Mouse (Mus musculus) kidney, adult 2 months (tissue): ENCODE results near the gene Kit. TPM values are rescaled to one million over a fixed set of nuclear protein-coding genes. Genes with fewer than 3 reads are reported as not detected.

Experiments used
- DNase-seq: peaks from one replicate; pipeline ENCODE4 v3.0.0; 2021
- H3K27ac ChIP-seq: fragments of 200-500 bp; 2 replicates; pipeline ENCODE4 v1.5.1; 2012; ENCODE audit warnings: low read depth, low read length, control low read depth, inconsistent platforms; ENCODE audit not compliant: insufficient read depth
- H3K27me3 ChIP-seq: fragments of 200-500 bp; replicated peaks from 2 replicates; pipeline ENCODE4 v1.6.1; 2012; ENCODE audit warnings: mild to moderate bottlenecking, moderate library complexity, low read length, inconsistent platforms; ENCODE audit not compliant: control insufficient read depth, insufficient read depth
- H3K36me3 ChIP-seq: fragments of 200-500 bp; 2 replicates; pipeline ENCODE4 v1.6.1; 2012; ENCODE audit warnings: mild to moderate bottlenecking, moderate library complexity, low read length, inconsistent platforms; ENCODE audit not compliant: control insufficient read depth, insufficient read depth
- H3K4me1 ChIP-seq: fragments of 200-500 bp; 2 replicates; pipeline ENCODE4 v1.6.1; 2011; ENCODE audit warnings: low read length; ENCODE audit not compliant: control insufficient read depth, insufficient read depth
- H3K4me3 ChIP-seq: fragments of 200-500 bp; 2 replicates; pipeline ENCODE4 v1.5.1; 2011; ENCODE audit warnings: mild to moderate bottlenecking, low read depth, low read length, control low read depth; ENCODE audit not compliant: insufficient read depth
- CTCF ChIP-seq: fragments of 200-500 bp; conservative IDR thresholded peaks from 2 replicates; pipeline ENCODE4 v1.5.1; 2011; ENCODE audit warnings: low read depth, mild to moderate bottlenecking, control low read depth, low read length, moderate library complexity, mixed read lengths; ENCODE audit not compliant: insufficient read depth, insufficient read length
- POLR2A ChIP-seq: fragments of 200-500 bp; IDR thresholded peaks from one replicate; pipeline ENCODE4 v1.6.1; 2011; ENCODE audit warnings: low read depth, low read length, control low read depth
- WGBS: fragments of 180-500 bp; shearing (Covaris S2); methylation state at CpG from one replicate; pipeline ENCODE4 v1.1.7; 2018; 5-methylcytosine and 5-hydroxymethylcytosine counted together
- polyA plus RNA-seq: library from polyadenylated mRNA; depleted of rRNA; stranded (reverse); fragments of >200 nt; gene quantifications from 2 replicates; pipeline ENCODE4 v1.2.3, GENCODE M21; 2012

The Kit gene
- polyA plus RNA-seq, 1 experiment, result 15.6 TPM

DNA sequence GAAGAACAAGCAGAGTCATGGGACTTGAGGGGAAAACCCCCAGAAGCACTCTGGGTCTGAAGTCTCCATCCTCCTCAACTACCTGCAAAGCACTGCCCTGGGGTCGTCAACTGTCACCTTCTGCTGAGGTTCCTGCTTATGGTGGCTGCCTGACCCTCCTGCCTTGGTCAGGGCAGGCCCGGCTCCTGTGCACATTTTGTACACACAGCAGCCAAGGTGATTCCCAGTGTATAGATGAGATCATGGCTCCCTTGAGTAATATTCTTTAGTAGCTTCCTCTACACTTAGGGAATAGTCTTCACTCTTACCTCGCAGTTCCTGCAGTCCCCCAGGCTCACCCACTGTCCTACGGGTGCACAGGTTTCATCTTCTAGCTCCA lies 29.5 kb upstream of the Kit start:
- no peak for TF ChIP-seq POLR2A
- TF ChIP-seq CTCF, result no peak
- DNase-seq, result no peak
- Histone ChIP-seq H3K27ac (no peak overlapping the region), H3K4me1 (no peaks in the 10 kb centered on the region), H3K36me3 (no peaks in the 10 kb centered on the region), H3K27me3 (no peaks in the 10 kb centered on the region), H3K4me3 (no peak overlapping the region)
- 84% methylated on average over 4 of the region's 4 CpGs for WGBS

DNA sequence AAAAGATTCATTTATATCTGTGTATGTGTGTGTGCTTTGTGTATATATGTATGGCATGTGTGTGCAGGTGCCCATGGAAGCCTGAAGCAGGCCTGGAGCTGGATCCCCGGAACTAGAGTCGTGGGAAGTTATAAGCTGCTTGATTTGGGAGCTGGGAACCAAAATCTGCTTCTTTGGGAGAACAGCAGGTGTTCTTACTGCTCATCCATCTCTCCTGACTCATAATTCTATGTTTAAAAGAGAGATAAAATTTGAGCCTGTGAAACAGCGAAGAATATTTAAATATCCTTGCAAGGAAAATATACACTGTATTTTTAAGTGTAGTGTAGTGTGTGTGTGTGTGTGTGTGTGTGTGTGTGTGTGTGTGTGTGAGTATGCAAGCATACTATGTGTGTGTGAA lies 21.7 kb upstream of the Kit start:
- Histone ChIP-seq H3K4me3 (no peak overlapping the region), H3K27me3 (no peaks in the 10 kb centered on the region), H3K36me3 (no peaks in the 10 kb centered on the region), H3K4me1 (no peaks in the 10 kb centered on the region), H3K27ac (no peak overlapping the region)
- no peak for TF ChIP-seq CTCF
- no peak for TF ChIP-seq POLR2A
- no peak for DNase-seq
- 94% methylated on average over 3 of the region's 3 CpGs for WGBS

DNA sequence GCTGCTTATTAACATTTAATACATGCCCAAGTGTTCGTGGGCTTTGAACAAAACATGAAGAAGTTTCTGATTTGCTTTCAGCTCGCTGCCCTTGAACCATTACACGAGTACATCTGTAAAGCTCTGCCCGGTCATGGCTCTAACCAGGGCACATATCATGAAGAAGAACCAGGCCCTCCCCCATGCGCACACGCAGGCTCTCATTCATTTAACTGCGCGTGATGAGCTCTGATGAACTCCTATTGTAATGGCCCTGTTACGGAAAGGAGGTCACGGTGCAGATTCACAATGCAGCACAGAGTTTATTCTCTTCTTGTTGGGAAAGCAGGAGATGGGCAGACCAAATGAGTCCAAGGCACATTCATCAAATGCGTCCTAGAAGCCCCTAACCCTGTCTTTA lies 17.1 kb upstream of the Kit start:
- DNase-seq, result no peak
- Histone ChIP-seq H3K4me3 (no peak overlapping the region), H3K36me3 (no peaks in the 10 kb centered on the region), H3K4me1 (no peaks in the 10 kb centered on the region), H3K27ac (no peak overlapping the region), H3K27me3 (no peaks in the 10 kb centered on the region)
- WGBS, result 66% methylated on average over 11 of the region's 11 CpGs
- TF ChIP-seq POLR2A (no peak), CTCF (no peak)

DNA sequence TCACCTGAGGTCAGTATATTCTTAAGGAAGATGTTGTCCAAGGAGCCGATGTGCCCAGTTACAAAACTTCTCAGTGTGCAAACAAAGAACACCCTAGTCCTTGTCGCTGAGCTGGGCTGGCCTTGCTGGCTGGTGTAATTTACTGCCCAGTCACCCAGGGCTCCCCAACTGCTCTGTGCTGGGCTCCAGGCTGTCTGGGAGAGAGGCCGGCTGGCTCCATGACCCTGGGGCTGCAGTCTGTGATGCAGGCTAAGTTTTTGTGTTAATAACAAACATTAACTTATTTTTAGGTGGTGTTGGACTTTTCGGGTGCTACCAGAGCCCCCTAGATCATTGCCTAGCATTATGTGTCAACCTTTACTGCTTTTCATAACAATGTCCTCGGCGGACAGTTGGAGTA lies 15.4 kb upstream of the Kit start:
- Histone ChIP-seq H3K27ac (no peak overlapping the region), H3K4me1 (no peaks in the 10 kb centered on the region), H3K27me3 (no peaks in the 10 kb centered on the region), H3K36me3 (no peaks in the 10 kb centered on the region), H3K4me3 (no peak overlapping the region)
- WGBS, result 48% methylated on average over 6 of the region's 6 CpGs
- DNase-seq, result peak; percentile 23
- TF ChIP-seq POLR2A (no peak), CTCF (no peak)

DNA sequence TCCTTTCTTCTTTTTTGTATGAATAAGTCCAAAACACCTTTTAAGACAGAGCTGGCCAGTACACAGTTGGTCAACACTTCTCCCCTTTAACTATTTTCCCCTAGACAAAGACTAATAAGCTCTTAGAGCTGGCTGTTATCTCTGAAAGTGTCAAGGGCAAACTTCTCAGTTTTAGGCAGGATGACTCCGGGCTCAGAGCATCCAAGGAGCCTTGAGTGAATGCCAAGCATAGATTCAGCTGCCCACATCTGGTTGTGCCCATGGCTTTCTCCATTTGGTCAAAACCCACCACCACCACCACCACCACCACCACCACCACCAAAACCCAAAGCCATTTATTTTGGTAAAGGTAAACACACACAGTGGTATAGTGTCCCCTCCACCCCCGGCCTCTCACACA lies 13.5 kb upstream of the Kit start:
- TF ChIP-seq POLR2A, result no peak
- no peak for TF ChIP-seq CTCF
- H3K27ac ChIP-seq, result no peak overlapping the region
- DNase-seq, result no peak
- no peaks in the 10 kb centered on the region for H3K36me3 ChIP-seq
- no peaks in the 10 kb centered on the region for H3K27me3 ChIP-seq
- H3K4me1 ChIP-seq, result no peaks in the 10 kb centered on the region
- WGBS, result 95% methylated on average over 2 of the region's 2 CpGs
- H3K4me3 ChIP-seq, result no peak overlapping the region

DNA sequence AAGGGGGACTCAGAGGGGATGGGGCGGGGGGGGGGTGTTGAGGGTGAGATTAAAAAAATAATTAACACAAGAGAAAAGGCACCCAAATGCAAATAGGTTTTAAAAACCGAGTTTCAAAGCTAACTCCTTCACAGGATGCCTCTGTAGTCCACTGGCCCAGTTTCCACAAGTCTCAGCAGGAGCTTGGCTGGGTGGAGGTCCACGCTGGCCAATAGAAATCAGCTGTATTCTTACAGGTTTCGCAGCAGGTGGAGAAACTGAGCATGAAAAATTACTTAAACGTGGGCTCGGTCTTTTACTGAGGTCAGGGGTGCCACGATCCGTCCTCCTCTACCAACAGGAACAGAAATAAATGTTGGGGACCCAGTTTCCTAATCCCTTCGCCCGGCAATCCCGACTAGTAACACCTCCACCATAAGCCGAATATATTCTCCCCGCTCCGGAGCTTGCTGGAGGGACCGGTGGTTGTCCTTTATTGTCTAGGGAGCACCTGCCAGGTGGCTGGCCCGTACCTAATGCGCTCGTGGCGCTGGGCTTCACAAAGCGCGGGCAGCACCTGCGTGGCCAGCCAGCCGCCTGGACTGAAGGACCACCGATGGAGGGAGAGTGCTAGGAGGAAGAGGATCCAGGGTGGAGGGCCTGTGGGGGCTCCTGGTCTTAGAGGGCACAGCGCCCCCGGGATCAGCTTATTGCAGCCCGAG lies 415 bp upstream of the Kit start:
- TF ChIP-seq CTCF, result no peak
- no peak for TF ChIP-seq POLR2A
- peak overlapping the region; percentile 55; the same call in 1 of the 2 replicates for H3K4me3 ChIP-seq
- H3K27ac ChIP-seq, result no peak overlapping the region
- H3K4me1 ChIP-seq, result no peaks in the 10 kb centered on the region
- no peaks in the 10 kb centered on the region for H3K27me3 ChIP-seq
- DNase-seq, result peak; percentile 6
- 10% methylated on average over 27 of the region's 27 CpGs for WGBS
- H3K36me3 ChIP-seq, result no peaks in the 10 kb centered on the region

DNA sequence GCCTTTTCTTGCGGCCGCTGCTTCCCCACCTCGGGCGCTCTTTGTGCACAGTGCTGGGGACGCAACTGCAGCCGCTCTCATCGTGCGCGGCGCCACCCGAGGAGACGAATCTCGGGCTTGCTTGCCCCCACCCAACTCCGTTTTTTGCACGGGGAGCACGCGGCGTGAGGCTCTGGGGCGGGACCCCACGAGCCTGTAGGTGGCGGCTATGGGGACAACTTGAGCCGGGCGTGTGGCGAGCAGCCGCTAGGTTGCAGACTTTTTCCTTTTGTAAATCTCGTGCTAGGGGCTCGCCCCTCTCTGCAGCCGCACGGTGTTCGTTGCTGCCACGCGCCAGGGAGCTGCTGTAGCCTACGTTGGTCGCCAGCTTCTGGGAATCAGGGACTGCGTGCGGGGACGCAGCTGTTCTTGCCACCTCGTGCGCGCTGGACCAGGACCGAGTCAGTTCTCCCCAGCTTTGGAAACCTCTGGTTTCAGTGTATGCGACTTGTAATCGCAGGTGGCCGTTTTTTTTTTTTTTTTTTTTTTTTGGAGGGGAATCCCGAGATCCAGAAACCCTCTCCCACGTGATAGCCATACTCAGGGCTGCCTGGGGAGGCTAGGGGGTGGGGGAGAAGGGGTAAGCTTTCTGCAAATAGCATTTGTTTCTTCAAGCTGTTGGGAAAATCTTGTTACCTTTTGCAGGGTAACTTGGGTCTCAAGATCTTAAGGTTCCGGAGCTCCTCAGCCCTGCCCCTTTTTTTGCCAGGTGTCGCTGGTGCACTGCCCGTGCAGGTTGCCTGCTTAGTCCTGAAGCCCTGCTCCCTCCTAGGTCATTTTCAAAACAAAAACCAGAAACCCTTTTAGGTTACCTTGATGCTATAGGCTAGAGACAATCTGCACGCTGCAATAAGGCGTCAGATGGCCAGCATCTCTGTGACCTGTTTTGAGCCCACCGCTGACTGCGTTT lies 1.1 kb downstream of the Kit start:
- H3K4me1 ChIP-seq, result no peaks in the 10 kb centered on the region
- no peaks in the 10 kb centered on the region for H3K27me3 ChIP-seq
- H3K4me3 ChIP-seq, result peak overlapping the region; percentile 55
- no peaks in the 10 kb centered on the region for H3K36me3 ChIP-seq
- 1% methylated on average over 53 of the region's 53 CpGs for WGBS
- DNase-seq, result peak; percentile 41
- H3K27ac ChIP-seq, result no peak overlapping the region
- TF ChIP-seq CTCF, result no peak
- TF ChIP-seq POLR2A, result no peak
